Mouse (Mus musculus): ENCODE measurements around the gene Rspry1. TPM values are rescaled to one million over a fixed set of nuclear protein-coding genes. Genes with fewer than 3 reads are reported as not detected.

Rspry1 gene
- total RNA-seq, 1 experiment from 2014 or later: 44.0 TPM

GRCm38 (mm10) chr8:94600478-94600877 lies 1.3 kb upstream of the Rspry1 start:
- no peak for ATAC-seq (ENCODE audit: extremely low read depth, insufficient number of reproducible peaks, low FRiP score, poor library complexity, severe bottlenecking)

DNA sequence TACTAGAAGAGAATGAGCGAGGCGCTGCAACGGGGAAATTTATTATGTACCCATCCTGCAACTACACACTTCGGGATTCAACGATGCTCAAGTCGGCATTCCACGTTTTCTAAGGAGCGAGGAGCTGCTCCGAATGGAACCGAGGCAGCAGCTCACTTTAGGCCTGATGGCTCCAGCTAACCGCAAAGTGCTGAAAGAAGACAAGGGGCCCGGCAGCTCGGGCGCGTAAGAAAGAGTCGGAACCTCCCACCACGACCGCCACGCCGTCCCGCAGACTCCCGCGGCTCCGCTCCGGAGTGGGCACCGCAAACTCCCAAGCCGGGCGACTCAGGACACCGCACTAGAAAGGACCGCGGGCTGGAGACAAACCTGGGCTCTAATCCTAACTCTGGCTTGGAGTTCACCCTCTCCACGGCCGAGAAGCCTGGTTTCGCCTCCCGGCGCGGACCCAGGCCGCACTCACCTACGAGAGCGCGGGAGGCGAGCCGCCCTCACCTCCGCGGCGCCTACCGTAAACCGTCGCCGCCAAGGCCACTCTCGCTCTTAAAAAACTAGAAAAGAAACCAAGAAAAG lies 617 bp upstream of the Rspry1 start:
- ATAC-seq (ENCODE audit: extremely low read depth, insufficient number of reproducible peaks, low FRiP score, poor library complexity, severe bottlenecking): no peak

DNA sequence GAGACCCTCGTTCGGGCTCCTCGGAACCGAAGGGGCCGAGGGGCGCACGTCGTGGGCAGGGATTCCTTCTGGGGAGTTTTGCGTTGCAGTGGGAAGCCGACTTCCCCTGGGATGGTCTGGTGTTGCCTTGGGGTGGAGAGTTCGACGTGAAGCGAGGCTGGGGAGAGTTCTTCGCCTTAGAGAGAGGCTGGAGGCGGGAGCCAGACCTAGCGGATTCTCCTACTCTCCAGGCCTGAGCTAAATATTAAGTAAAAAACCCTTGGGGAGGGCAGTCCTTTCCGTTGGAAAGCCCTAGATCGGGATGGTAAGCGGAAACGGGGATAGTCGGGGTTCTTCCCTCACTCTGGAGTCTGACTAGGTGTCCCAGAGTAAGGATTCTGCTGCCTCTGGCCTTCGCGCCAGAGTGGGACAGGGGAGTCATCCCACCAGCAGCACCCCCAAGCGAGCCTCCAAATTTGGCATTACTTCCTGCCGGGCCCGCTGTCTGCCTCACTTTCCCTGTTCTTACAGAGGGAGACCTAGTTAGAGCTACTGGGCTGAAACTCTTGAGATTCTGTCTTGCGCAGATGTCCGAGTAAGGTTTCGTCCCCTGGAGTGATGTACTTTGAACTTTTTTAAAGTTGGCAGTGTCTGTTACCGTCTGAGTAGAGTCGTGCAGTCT lies 864 bp downstream of the Rspry1 start:
- no peak for ATAC-seq (ENCODE audit: extremely low read depth, insufficient number of reproducible peaks, low FRiP score, poor library complexity, severe bottlenecking)

DNA sequence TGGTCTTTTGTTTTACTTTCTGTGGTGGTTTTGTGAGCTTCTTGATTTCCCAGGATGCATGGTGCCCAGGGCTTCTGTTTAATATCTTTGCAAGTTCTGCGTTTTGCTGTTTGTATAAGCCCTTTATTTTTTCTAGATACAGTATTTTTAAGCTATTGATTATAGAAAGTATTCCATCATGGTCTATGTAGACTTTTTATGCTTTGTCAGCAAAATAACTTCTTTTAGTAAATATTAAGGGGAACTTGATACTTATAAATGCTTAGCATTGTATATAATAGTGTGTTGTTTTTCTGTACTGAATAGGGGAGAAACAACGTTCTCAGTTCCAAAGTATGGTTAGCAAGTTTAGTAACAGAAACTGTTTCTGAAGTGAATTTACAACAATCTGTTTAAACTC lies 2.3 kb downstream of the Rspry1 start:
- ATAC-seq (ENCODE audit: extremely low read depth, insufficient number of reproducible peaks, low FRiP score, poor library complexity, severe bottlenecking): no peak

DNA sequence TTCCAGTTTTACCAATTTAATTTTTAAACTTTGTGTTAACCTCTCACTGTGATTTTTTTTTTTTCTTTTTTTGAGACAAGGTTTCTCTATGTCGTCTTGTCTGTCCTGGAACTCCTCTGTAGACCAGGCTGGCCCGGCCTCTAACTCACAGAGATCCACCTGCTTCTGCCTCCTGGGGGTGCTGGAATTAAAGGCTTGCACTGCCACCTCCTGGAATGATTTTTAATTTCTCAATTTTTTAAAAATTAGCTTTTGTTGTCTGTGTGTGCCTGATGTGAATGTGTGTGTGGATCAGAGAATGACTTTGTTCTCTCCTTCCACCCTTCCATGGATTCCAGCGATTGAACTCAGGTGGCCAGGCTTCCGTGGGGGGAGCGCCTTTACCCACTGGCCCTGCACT lies 5.3 kb downstream of the Rspry1 start:
- ATAC-seq (ENCODE audit: extremely low read depth, insufficient number of reproducible peaks, low FRiP score, poor library complexity, severe bottlenecking): no peak

DNA sequence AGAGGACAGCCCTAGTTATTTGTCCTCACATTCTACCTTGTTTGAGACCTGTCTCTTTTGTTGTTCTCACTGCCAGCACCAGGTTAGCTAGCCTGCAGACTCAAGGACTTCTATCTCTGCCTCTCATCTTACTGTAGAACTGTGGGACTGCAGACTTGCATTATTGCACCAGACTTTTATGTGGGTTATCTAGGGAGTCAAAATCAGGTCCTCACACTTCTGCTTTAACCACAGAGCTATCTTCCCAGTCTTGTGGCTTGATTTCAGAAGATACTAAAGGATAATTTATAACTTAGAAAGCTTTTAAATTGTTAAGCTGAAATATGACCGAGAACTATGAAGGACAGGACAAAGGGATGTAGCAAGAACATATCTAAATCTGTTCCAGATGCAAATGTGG lies 23.1 kb downstream of the Rspry1 start:
- ATAC-seq (ENCODE audit: extremely low read depth, insufficient number of reproducible peaks, low FRiP score, poor library complexity, severe bottlenecking): no peak

DNA sequence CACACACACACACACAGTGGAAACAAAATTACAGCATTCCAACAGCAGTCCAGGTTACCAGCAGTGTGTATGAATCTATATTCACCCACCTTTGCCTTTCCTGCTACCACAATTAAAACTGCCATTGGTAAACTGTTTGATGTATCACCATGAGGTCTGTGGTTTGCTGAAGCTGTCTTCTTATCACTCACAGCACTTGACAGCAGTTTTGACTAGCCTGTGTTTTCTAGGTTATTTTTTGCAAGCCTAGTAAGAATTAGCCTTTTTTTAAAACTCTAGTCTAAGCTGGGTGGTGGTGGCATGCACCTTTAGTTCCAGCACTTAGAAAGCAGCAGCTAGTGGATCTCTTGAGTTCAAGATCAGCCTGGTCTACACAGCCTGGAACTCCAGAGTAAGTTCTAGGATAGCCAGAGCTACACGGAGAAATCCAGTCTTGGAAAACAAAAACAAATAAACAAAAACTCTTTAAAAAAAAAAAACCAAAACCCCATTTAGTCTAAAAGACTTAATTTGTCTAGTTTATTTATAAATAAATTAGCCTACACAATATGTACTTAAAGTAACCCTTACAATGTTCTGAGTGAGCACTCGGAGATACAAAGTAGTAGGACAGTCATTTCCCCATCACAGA lies 31.9 kb downstream of the Rspry1 start:
- ATAC-seq (ENCODE audit: extremely low read depth, insufficient number of reproducible peaks, low FRiP score, poor library complexity, severe bottlenecking): no peak

- ATAC-seq (ENCODE audit: extremely low read depth, insufficient number of reproducible peaks, low FRiP score, poor library complexity, severe bottlenecking): peak; percentile 56
Observed at GRCm38 (mm10) chr8:94634211-94634610, 32.5 kb downstream of the Rspry1 start.

DNA sequence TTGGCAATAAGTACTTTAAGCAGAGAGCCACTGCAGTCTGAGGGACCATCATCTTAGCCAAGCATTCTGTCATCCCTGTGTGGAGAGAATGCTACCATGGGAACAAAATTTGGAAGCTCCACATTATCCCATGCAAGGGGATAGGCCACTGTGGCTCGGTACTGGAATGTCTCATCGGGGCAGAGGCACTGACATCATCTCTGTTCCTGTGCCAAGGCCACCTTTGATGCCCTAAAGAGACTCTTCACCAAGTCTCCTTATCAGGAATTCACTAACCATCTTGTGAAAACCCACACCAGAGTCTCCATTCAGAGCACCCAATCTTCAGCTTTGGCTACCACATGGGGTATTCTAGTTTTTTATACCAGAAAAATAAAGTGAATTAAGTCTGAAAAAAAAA lies 39.4 kb downstream of the Rspry1 start:
- ATAC-seq (ENCODE audit: extremely low read depth, insufficient number of reproducible peaks, low FRiP score, poor library complexity, severe bottlenecking): no peak

DNA sequence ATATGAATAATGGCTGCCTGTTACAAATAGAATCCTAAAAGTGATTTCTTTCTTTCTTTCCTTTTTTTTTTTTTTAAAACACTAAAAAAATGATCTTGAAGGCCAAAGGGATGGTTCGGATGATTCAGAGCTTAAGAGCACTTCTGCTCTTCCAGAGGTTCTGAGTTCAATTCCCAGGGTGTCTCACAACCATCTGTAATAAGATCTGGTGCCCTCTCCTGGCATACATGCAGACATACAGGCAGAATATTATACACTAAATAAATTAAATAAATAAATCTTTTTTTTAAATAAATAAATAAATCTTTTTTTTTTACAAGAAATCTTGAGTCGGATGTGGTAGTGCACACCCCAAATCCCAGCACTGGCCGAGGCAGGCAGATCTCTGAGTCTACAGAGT lies 40.2 kb downstream of the Rspry1 start:
- no peak for ATAC-seq (ENCODE audit: extremely low read depth, insufficient number of reproducible peaks, low FRiP score, poor library complexity, severe bottlenecking)

DNA sequence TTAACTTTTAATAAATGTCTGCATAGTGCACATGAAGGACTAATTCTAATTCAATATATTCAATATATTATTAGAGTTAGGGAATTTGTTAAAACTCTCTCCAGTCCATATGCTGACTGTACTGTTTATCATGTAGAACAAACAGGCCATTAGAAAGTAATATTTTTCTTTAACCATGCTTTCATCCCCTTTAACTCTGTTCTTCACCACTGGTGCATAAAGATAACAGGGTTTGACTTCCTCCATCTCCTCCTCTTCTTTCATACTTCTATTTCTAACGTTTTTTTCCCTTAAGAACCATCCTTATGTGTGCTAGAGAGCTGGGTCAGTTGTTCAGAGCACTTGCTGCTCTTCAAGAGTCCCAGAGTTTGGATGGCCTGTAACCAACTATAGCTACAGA lies 43.5 kb downstream of the Rspry1 start:
- no peak for ATAC-seq (ENCODE audit: extremely low read depth, insufficient number of reproducible peaks, low FRiP score, poor library complexity, severe bottlenecking)

DNA sequence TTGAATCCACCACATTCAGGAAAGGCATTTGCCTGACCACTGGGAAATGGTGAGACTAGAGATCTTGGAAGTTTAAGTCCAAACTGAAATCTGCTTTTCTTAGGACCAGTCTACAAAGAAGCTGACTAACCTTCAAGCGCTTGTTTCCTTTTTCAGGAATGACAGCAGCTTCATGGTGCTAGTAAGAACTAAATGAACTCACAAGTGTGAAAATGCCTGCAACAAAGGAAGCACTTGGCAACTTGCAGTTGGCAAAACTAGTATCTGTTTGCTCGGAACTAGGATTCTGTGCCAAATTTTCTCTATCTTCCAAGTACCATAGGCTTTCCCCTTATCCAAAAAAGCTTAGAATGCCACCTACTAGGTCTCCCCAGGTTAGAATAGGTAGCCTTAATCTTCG lies 44.4 kb downstream of the Rspry1 start:
- ATAC-seq (ENCODE audit: extremely low read depth, insufficient number of reproducible peaks, low FRiP score, poor library complexity, severe bottlenecking): no peak

- no peak for ATAC-seq (ENCODE audit: extremely low read depth, insufficient number of reproducible peaks, low FRiP score, poor library complexity, severe bottlenecking)
Observed at GRCm38 (mm10) chr8:94649496-94649895, 47.8 kb downstream of the Rspry1 start.

GRCm38 (mm10) chr8:94652951-94653350 lies 51.2 kb downstream of the Rspry1 start:
- ATAC-seq (ENCODE audit: extremely low read depth, insufficient number of reproducible peaks, low FRiP score, poor library complexity, severe bottlenecking): no peak

GRCm38 (mm10) chr8:94654994-94655393 lies 53.3 kb downstream of the Rspry1 start:
- no peak for ATAC-seq (ENCODE audit: extremely low read depth, insufficient number of reproducible peaks, low FRiP score, poor library complexity, severe bottlenecking)

GRCm38 (mm10) chr8:94658031-94658430 lies 56.3 kb downstream of the Rspry1 start:
- no peak for ATAC-seq (ENCODE audit: extremely low read depth, insufficient number of reproducible peaks, low FRiP score, poor library complexity, severe bottlenecking)

GRCm38 (mm10) chr8:94660418-94660817 lies 58.7 kb downstream of the Rspry1 start:
- ATAC-seq (ENCODE audit: extremely low read depth, insufficient number of reproducible peaks, low FRiP score, poor library complexity, severe bottlenecking): no peak

GRCm38 (mm10) chr8:94664722-94665121 lies 63.0 kb downstream of the Rspry1 start:
- no peak for ATAC-seq (ENCODE audit: extremely low read depth, insufficient number of reproducible peaks, low FRiP score, poor library complexity, severe bottlenecking)

DNA sequence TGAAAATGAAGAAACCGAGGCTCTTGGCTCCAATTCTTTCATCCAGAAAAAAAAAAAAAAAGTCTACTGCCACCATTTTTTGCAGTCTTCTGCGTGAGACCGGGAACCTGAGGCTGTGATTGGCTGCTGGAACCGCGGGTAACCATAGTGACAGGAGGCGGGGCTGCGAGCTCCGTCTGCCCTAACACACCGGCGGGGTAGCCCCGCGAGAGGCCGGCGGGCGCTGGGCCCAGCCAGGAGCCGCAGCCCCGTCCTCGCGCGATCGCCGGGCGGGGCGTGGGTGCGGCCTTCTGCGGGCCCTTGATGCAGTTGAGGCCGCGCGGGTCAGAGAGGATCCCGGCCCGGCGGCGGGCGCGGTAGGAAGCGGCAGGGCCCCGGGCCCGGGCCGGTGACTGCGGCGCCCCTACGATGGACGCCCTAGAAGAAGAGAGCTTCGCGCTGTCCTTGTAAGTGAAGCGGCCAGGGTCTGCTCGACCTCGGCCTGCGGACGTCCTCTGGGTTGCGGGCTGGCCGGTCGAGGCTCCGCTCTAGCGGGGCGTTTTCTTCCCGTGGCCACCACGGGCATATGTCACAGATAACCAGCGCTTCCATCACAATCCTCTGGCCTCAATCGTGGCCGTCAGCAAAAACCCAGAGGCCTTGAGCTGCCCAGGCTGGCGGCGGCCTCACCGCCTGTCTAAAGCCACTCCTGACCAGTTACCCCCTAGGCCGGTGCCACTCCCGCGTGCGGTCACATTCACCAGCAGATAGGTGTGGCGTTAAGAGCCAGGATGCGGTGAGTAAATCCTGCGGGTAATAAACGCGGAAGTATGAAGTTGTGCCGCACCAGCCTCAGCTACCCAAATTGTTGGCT lies 64.9 kb downstream of the Rspry1 start, which contains the start of gene Arl2bp:
TSS of gene Arl2bp (plus strand) at position 145 of the 853 bp plus-strand sequence.
- ATAC-seq (ENCODE audit: extremely low read depth, insufficient number of reproducible peaks, low FRiP score, poor library complexity, severe bottlenecking): peak; percentile 96

DNA sequence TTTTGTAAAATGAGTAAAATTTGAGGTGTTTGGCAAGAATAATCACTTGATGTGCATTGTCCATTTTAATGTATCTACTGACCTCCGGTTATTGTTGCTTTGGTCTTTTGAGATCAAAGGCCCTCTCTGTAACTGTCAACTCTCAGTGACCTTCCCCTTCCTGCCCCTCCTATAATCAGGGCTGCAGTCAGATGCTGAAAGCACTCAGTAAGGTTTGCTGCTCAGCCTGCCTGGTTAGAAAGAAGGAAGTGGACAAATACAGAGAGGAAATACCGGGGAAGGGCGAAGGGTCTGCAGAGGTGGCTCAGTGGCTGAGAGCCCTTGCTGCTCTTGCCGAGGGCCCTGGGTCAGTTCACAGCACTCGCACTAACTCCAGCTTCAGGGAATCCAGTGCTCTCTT lies 72.6 kb downstream of the Rspry1 start:
- no peak for ATAC-seq (ENCODE audit: extremely low read depth, insufficient number of reproducible peaks, low FRiP score, poor library complexity, severe bottlenecking)

All from neutrophil, adult 5-6 weeks (primary cell).